Mouse (Mus musculus) CH12.LX (cell line): ENCODE data around the gene Sorcs3. TPM values are rescaled to one million over a fixed set of nuclear protein-coding genes. Genes with fewer than 3 reads are reported as not detected.

ENCODE experiments used
- DNase-seq: peaks from one replicate; pipeline ENCODE4 v3.0.0-alpha.2; 2013; ENCODE audit errors: extremely low read depth
- H3K27ac ChIP-seq: 2 replicates; pipeline ENCODE4 v1.5.1; 2012; ENCODE audit warnings: low read depth, mild to moderate bottlenecking, control low read depth, moderate library complexity; ENCODE audit not compliant: insufficient read depth
- H3K27me3 ChIP-seq: replicated peaks from 2 replicates; pipeline ENCODE3; 2012; ENCODE audit warnings: inconsistent platforms
- H3K36me3 ChIP-seq, 2 experiments: replicated peaks in 1 of 2; 2 replicates each; pipeline versions ENCODE3 to v1.6.1; 2012; ENCODE audit warnings: inconsistent platforms in 1 of 2, low read length in 1 of 2, mild to moderate bottlenecking in 1 of 2, mixed read lengths in 1 of 2, moderate library complexity in 1 of 2; ENCODE audit not compliant: control insufficient read depth in 1 of 2, insufficient read depth in 1 of 2
- H3K4me1 ChIP-seq, 2 experiments: 2 replicates each; pipeline ENCODE4 v1.6.1; 2012; ENCODE audit warnings: inconsistent platforms in 1 of 2, moderate library complexity in 1 of 2; ENCODE audit not compliant: insufficient read depth in 2 of 2, control insufficient read depth in 1 of 2
- H3K4me2 ChIP-seq: 2 replicates; pipeline ENCODE4 v1.6.1; 2012; ENCODE audit warnings: low read depth, mild to moderate bottlenecking, control low read depth; ENCODE audit not compliant: poor library complexity, insufficient read depth, severe bottlenecking
- H3K4me3 ChIP-seq, 3 experiments: fragments of 150-350 bp in 1 of 3; sonication (generic) in 1 of 3; replicated peaks in 1 of 3; 2 replicates each; pipeline versions ENCODE3 to v1.5.1; 2011 to 2012; ENCODE audit warnings: low read depth in 2 of 3, low read length in 2 of 3, mild to moderate bottlenecking in 2 of 3, moderate library complexity in 2 of 3, control low read depth in 1 of 3, improper control_type of control experiment in 1 of 3, inconsistent platforms in 1 of 3, mixed read lengths in 1 of 3; ENCODE audit not compliant: poor library complexity in 1 of 3
- H3K79me2 ChIP-seq: replicated peaks from 2 replicates; pipeline ENCODE4 v1.6.1; 2012; ENCODE audit warnings: mild to moderate bottlenecking, moderate library complexity; ENCODE audit not compliant: control insufficient read depth, poor library complexity, insufficient read depth, severe bottlenecking; ENCODE audit errors: extremely low read depth
- H3K9ac ChIP-seq: 2 replicates; pipeline ENCODE4 v1.6.1; 2012; ENCODE audit warnings: low read depth, mild to moderate bottlenecking, control low read depth, moderate library complexity; ENCODE audit not compliant: insufficient read depth
- H3K9me3 ChIP-seq: replicated peaks from 2 replicates; pipeline ENCODE3; 2012; ENCODE audit warnings: low read length, inconsistent platforms, mixed read lengths
- BHLHE40 ChIP-seq: IDR thresholded peaks from 2 replicates; pipeline ENCODE4 v1.6.1; 2011; ENCODE audit warnings: mild to moderate bottlenecking, low read depth, low read length, improper control_type of control experiment
- CHD2 ChIP-seq: IDR thresholded peaks from 2 replicates; pipeline ENCODE4 v1.6.1; 2011; ENCODE audit warnings: low read length, improper control_type of control experiment
- ELF1 ChIP-seq: IDR thresholded peaks from 2 replicates; pipeline ENCODE4 v1.6.1; 2014; ENCODE audit warnings: low read depth, mild to moderate bottlenecking, inconsistent platforms, low read length, improper control_type of control experiment
- GABPA ChIP-seq: IDR thresholded peaks from 2 replicates; pipeline ENCODE4 v1.6.1; 2012; ENCODE audit warnings: low read depth, low read length, improper control_type of control experiment, inconsistent platforms; ENCODE audit not compliant: insufficient replicate concordance
- JUN ChIP-seq: IDR thresholded peaks from 2 replicates; pipeline ENCODE4 v1.6.1; 2011; ENCODE audit warnings: low read depth, mild to moderate bottlenecking, low read length, improper control_type of control experiment, moderate library complexity; ENCODE audit not compliant: insufficient read depth
- JUND ChIP-seq: conservative IDR thresholded peaks from 2 replicates; pipeline ENCODE4 v1.6.1; 2011; ENCODE audit warnings: low read depth, low read length, improper control_type of control experiment
- KAT2A ChIP-seq: IDR thresholded peaks from 2 replicates; pipeline ENCODE4 v1.6.1; 2012; ENCODE audit warnings: low read length, improper control_type of control experiment, inconsistent platforms; ENCODE audit not compliant: insufficient replicate concordance
- MAZ ChIP-seq: IDR thresholded peaks from 2 replicates; pipeline ENCODE4 v1.6.1; 2012; ENCODE audit warnings: low read depth, mild to moderate bottlenecking, inconsistent platforms, low read length, improper control_type of control experiment, moderate library complexity
- MXI1 ChIP-seq: IDR thresholded peaks from 2 replicates; pipeline ENCODE4 v1.6.1; 2011; ENCODE audit warnings: mild to moderate bottlenecking, low read depth, low read length, improper control_type of control experiment
- MYC ChIP-seq: IDR thresholded peaks from 2 replicates; pipeline ENCODE4 v1.6.1; 2011; ENCODE audit warnings: low read depth, mild to moderate bottlenecking, improper control_type of control experiment, low read length
- NELFE ChIP-seq: IDR thresholded peaks from 2 replicates; pipeline ENCODE4 v1.6.1; 2011; ENCODE audit warnings: low read depth, low read length, improper control_type of control experiment
- POLR2A ChIP-seq: IDR thresholded peaks from 2 replicates; pipeline ENCODE4 v1.6.1; 2011; ENCODE audit warnings: low read depth, mild to moderate bottlenecking, improper control_type of control experiment, low read length
- POLR2AphosphoS2 ChIP-seq: IDR thresholded peaks from 2 replicates; pipeline ENCODE4 v1.6.1; 2011; ENCODE audit warnings: low read depth, low read length, improper control_type of control experiment
- RAD21 ChIP-seq: IDR thresholded peaks from 2 replicates; pipeline ENCODE4 v1.6.1; 2011; ENCODE audit warnings: low read depth, mild to moderate bottlenecking, low read length, improper control_type of control experiment, moderate library complexity
- RCOR1 ChIP-seq: conservative IDR thresholded peaks from 2 replicates; pipeline ENCODE4 v1.6.1; 2012; ENCODE audit warnings: low read depth, mild to moderate bottlenecking, inconsistent platforms, low read length, improper control_type of control experiment
- SIN3A ChIP-seq: IDR thresholded peaks from 2 replicates; pipeline ENCODE4 v1.6.1; 2012; ENCODE audit warnings: low read length, improper control_type of control experiment, inconsistent platforms
- TBP ChIP-seq: conservative IDR thresholded peaks from 2 replicates; pipeline ENCODE4 v1.6.1; 2011; ENCODE audit warnings: low read depth, low read length, improper control_type of control experiment
- TCF12 ChIP-seq: IDR thresholded peaks from 2 replicates; pipeline ENCODE4 v1.6.1; 2014; ENCODE audit warnings: low read depth, mild to moderate bottlenecking, inconsistent platforms, low read length, improper control_type of control experiment
- USF1 ChIP-seq: IDR thresholded peaks from 2 replicates; pipeline ENCODE4 v1.6.1; 2014; ENCODE audit warnings: low read depth, mild to moderate bottlenecking, inconsistent platforms, low read length, improper control_type of control experiment
- ZKSCAN1 ChIP-seq: IDR thresholded peaks from 2 replicates; pipeline ENCODE4 v1.6.1; 2012; ENCODE audit warnings: low read depth, inconsistent platforms, low read length, improper control_type of control experiment, borderline replicate concordance
- ZNF384 ChIP-seq: IDR thresholded peaks from 2 replicates; pipeline ENCODE4 v1.6.1; 2012; ENCODE audit warnings: low read depth, low read length, improper control_type of control experiment, inconsistent platforms
- dilution Hi-C: fragments of 300-500 bp; cut with MboI; formaldehyde crosslinking; loops from 2 replicates; pipeline ENCODE4 v1.14.3; 2020; ENCODE audit warnings: low sequenced_read_pairs; ENCODE audit not compliant: extremely low pct_unique_long_range_greater_than_20kb, extremely low pct_ligation_motif_present
- in situ Hi-C: fragments of 300-500 bp; cut with MboI; formaldehyde crosslinking; loops from 3 replicates; pipeline ENCODE4 v1.14.3; 2019; ENCODE audit warnings: low sequenced_read_pairs, low pct_ligation_motif_present, low pct_unique_long_range_greater_than_20kb, mixed read lengths
- polyA plus RNA-seq: library from polyadenylated mRNA; unstranded; fragments of >175 nt; gene quantifications from 2 replicates; pipeline ENCODE4 v1.2.1, GENCODE M21; 2012; ENCODE audit warnings: low read depth; ENCODE audit not compliant: insufficient read length
- total RNA-seq, 2 experiments: library from RNA; depleted of rRNA; stranded (reverse); fragments of 300-350 nt in 1 of 2; fragments of >200 nt in 1 of 2; gene quantifications; 2 replicates each; pipeline ENCODE4 v1.2.3; 2012 to 2014

The Sorcs3 gene
- total and polyA plus RNA-seq, 3 experiments: not detected

GRCm38 (mm10) chr19:48411332-48411731 lies 205.5 kb downstream of the Sorcs3 start:
- H3K36me3 ChIP-seq: no peaks in the 10 kb centered on the region
- dilution Hi-C loops: no loop called here
- H3K4me2 ChIP-seq: no peak overlapping the region
- DNase-seq: no peak
- in situ Hi-C loops: no loop called here
- TF ChIP-seq TBP (no peak), RCOR1 (no peak), USF1 (no peak), POLR2AphosphoS2 (no peak), KAT2A (no peak), JUND (no peak), ZKSCAN1 (no peak)
- no peaks in the 10 kb centered on the region for H3K79me2 ChIP-seq
- no peaks in the 10 kb centered on the region for H3K4me1 ChIP-seq
- no peak overlapping the region for H3K4me3 ChIP-seq
- no peak overlapping the region for H3K27ac ChIP-seq
- H3K27me3 ChIP-seq: no peaks in the 10 kb centered on the region
- H3K9ac ChIP-seq: no peak overlapping the region
- H3K9me3 ChIP-seq: peaks cover 73% of the 10 kb centered on the region

DNA sequence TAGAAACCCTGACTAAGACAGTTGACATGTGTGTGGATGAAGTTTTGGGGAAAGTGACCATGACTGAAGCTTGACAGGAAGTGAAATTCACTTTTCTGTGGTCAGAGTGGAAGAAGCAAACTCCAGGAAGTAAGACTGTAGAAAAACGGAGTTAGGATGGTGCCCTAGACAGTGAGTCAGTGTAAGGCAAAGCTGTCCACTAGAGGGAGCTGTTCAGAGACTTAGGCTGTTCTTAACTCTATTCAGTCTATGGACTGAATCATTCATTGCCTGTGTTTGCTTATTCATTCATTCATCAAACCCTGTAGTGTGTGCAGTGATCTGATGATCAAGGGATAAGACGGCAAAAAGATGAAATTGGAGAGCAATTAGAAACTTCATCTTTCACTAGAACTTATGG lies 208.0 kb downstream of the Sorcs3 start:
- in situ Hi-C loops: no loop called here
- H3K79me2 ChIP-seq: no peaks in the 10 kb centered on the region
- no peaks in the 10 kb centered on the region for H3K4me1 ChIP-seq
- H3K27me3 ChIP-seq: no peaks in the 10 kb centered on the region
- no peak for TF ChIP-seq USF1
- no peak for DNase-seq
- H3K9ac ChIP-seq: no peak overlapping the region
- dilution Hi-C loops: no loop called here
- H3K9me3 ChIP-seq: peaks cover 76% of the 10 kb centered on the region
- no peaks in the 10 kb centered on the region for H3K36me3 ChIP-seq
- no peak overlapping the region for H3K4me3 ChIP-seq
- no peak overlapping the region for H3K27ac ChIP-seq
- no peak overlapping the region for H3K4me2 ChIP-seq

DNA sequence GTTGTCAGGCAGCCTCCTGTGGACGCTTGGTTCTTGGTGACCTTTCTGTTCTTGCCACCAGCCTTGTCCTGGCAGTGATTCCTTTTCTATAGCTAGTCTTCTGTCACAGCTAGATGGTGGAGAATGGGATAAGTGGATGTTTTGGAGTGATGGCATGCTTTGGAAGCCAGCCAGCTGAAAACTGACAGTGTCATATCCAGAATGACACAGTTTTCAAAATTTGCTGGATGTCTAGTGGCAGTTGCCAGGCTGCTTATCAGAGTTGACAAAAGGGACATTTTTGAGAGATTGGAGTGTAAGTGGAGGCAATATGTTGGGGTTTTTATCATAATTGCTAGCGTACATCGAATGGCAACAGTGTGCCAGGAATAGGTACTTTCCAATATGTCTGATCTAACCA lies 212.5 kb downstream of the Sorcs3 start:
- no peaks in the 10 kb centered on the region for H3K27me3 ChIP-seq
- dilution Hi-C loops (no loop called here), in situ Hi-C loops (no loop called here)
- H3K9ac ChIP-seq: no peak overlapping the region
- no peak overlapping the region for H3K4me3 ChIP-seq
- no peaks in the 10 kb centered on the region for H3K79me2 ChIP-seq
- H3K36me3 ChIP-seq: no peaks in the 10 kb centered on the region
- DNase-seq: no peak
- peaks cover 67% of the 10 kb centered on the region for H3K9me3 ChIP-seq
- no peak overlapping the region for H3K27ac ChIP-seq
- no peak for TF ChIP-seq KAT2A
- H3K4me2 ChIP-seq: no peak overlapping the region
- H3K4me1 ChIP-seq: no peaks in the 10 kb centered on the region

- Histone ChIP-seq H3K27ac (no peak overlapping the region), H3K27me3 (no peaks in the 10 kb centered on the region), H3K36me3 (no peaks in the 10 kb centered on the region), H3K9ac (no peak overlapping the region), H3K4me3 (no peak overlapping the region), H3K4me1 (no peaks in the 10 kb centered on the region), H3K9me3 (peaks cover 50% of the 10 kb centered on the region), H3K79me2 (no peaks in the 10 kb centered on the region), H3K4me2 (no peak overlapping the region)
- dilution Hi-C loops: no loop called here
- in situ Hi-C loops: no loop called here
- no peak for DNase-seq
- TF ChIP-seq TCF12 (no peak), MYC (no peak), MXI1 (no peak), JUN (no peak), CHD2 (no peak), NELFE (no peak), SIN3A (no peak), RCOR1 (no peak), BHLHE40 (no peak), MAZ (no peak), POLR2A (no peak), GABPA (no peak), ELF1 (no peak), RAD21 (no peak), ZNF384 (no peak)
Observed at GRCm38 (mm10) chr19:48429263-48429662, 223.4 kb downstream of the Sorcs3 start.
